Mouse (Mus musculus) gastrocnemius, postnatal 25 days (tissue): ENCODE data around the gene Dab2. TPM values are rescaled to one million over a fixed set of nuclear protein-coding genes. Genes with fewer than 3 reads are reported as not detected.

Experiments used
- DNase-seq: peaks from one replicate; pipeline ENCODE4 v3.0.0; 2022
- total RNA-seq, 2 experiments: library from RNA; stranded (reverse); gene quantifications; 1 replicate in 1 of 2; 2 replicates in 1 of 2; pipeline ENCODE4 v1.2.3; 2021

The Dab2 gene
- total RNA-seq, 2 experiments from 2014 or later: 11.5 to 16.7 TPM

GRCm38 (mm10) chr15:6469384-6469783, 169.8 kb downstream of the Dab2 start:
- no peak for DNase-seq

GRCm38 (mm10) chr15:6483561-6483960, 184.0 kb downstream of the Dab2 start:
- no peak for DNase-seq

Other genes starting within 250 kb of the Dab2 start
- gene C9, start 145.5 kb downstream of the Dab2 start, total RNA-seq: not detected
- 1 to 10 TPM; 1.6 to 2.9 TPM for gene Fyb, start 223.1 kb downstream of the Dab2 start, total RNA-seq